Mouse (Mus musculus) C2C12 (cell line): ENCODE data around the gene Scamp4.

Source experiments
- CTCF ChIP-seq: IDR thresholded peaks from one replicate; pipeline ENCODE4 v1.5.1; 2011; ENCODE audit not compliant: control insufficient read depth, insufficient read depth, insufficient read length
- MAX ChIP-seq: IDR thresholded peaks from one replicate; pipeline ENCODE4 v1.6.1; 2011; ENCODE audit warnings: mild to moderate bottlenecking, control low read depth
- USF1 ChIP-seq: IDR thresholded peaks from one replicate; pipeline ENCODE4 v1.6.1; 2011; ENCODE audit warnings: low read depth, mild to moderate bottlenecking, control low read depth, moderate library complexity

GRCm38 (mm10) chr10:80586407-80587304, 16.0 kb upstream of the Scamp4 start:
- TF ChIP-seq CTCF (no peak), MAX (no peak), USF1 (no peak)
